Mouse (Mus musculus) thymus, postnatal 4 days (tissue): Measurements from ENCODE around the gene Aldh1b1.

ENCODE experiments used
- DNase-seq: peaks from one replicate; pipeline ENCODE4 v3.0.0; 2021

Aldh1b1 gene

DNA sequence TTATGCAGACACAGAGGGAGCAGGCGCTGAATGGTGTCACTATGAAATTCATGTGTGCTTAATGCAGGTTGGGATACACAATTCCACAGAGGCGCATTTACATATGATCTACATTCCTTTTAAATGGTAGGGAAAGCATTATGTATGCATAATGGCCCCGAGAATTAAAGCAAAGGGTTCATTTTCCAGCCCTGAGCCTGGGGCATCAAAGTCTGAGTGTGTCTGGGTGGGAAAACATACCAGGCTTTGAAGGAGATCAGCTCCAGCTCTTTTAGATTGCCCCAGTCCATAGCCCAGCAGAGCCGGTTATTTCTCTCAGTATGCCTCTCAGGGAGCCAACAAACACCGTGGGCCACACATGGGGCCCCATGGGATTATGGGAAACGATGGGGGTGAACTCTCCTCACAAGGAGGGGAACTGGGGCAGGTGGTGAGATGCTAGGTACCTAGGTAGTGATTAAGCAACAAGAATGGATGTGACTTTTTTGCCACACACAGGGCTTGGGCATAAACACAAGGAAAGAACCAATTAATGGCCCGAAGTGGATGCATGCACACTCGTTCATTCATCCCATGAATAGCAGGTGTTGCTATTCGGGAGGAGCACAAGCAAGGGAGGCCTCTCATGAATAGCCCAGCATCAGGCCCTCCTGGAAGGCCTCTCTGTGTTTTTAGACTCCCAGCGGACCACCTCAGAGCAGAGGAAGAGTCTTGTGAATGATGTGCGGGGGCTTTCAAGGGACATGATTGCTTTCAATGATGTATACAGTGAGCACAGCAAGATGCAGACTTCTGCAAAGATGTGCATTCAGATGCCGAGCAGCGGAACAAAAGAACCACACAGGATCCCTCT is 31.3 kb downstream of the Aldh1b1 start:
- DNase-seq = no peak

DNA sequence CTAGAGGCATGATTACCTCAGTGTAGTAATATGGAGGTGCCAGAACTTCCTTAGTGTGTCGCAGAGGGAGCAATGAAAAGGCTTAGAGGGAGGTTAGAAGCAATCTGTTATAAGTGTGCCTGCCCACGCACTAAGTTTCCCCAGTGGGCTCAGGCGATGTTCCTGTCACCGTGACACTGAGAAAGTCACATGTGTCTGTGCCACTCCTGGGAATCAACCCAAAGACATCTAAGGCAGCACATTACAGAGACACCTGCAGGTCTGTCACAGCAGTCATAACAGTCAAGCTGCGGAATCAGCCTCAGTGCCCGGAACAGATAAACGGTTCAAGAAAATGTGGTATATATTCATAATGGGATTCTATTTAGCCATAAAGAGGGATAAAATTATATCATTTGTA is 33.2 kb downstream of the Aldh1b1 start:
- DNase-seq = no peak

DNA sequence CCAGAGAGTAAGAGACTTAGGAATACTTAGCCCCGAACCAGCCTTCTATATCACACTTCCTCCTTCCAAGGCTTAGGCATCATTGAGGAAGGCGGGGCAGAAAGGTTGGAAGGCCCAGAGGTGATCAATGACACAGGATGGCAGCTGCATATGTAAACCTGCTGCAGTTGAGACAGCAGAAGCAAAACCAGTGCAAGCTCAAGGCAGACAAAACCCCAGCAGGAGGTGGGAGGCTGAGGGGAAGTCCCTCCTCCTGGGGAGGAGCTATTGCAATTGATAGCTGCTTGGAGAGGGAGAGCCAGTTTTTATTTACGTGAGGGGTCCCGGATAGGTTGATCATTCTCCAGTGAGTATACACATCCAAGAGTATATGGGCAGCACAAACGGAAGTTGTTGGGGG is 34.6 kb downstream of the Aldh1b1 start:
- DNase-seq = no peak

GRCm38 (mm10) chr4:45844355-45844754 is 45.5 kb downstream of the Aldh1b1 start:
- DNase-seq = peak; percentile 73

DNA sequence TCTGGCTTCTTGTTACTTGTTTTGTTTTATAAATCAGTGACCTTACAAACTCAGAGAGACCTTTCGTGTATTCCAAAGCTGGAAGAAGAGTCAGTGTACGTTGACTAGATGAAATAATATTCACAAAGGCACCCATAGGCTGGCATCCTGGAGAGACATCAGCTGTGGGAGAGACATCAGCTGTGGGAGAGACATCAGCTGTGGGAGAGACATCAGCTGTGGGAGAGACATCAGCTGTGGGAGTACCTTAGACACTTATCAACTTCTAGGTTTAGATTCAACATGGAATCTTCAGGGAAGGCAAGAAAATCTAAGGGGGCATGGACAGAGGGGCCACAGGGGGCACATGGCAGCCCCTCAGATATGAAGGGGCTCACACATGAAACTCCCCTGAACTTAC is 47.4 kb downstream of the Aldh1b1 start:
- no peak for DNase-seq

DNA sequence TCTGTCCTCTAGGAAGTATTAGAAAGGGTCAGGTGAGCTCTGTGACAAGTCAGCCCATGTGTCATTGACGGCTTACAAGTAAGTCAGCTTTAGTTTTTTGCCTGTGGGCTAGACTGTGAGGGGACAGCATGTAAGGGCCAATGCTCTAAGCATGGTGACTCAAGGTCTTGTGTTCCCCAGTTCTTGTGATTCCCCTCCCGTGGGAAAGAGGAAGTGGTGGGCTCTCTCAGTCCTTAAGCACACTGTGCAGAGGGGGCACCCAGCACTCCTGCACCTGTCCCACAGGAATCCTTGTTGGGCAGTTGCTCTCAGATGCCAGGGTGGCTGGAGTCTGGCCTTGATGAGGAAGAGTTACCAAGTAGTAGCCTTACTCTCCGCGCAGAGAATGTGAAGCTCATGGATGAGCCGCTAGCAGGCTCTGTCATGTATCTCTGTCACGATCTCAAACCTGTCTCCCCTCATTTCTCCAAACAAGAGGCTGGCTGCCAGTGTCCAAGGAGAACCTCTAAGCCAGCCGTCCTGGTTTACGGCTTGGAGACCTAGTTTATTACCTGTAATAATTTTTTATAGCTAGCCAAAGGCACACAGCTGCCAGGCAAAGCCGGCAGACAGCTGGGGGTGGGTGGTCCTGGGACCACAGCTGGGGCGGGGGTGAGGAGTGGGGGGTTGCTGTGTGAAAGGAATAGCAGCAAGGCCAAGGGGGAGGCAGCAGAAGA is 49.4 kb downstream of the Aldh1b1 start, which contains the start of gene Stra6l:
TSS of gene Stra6l (plus strand) at position 556 of the 716 bp plus-strand sequence.
- DNase-seq = no peak

DNA sequence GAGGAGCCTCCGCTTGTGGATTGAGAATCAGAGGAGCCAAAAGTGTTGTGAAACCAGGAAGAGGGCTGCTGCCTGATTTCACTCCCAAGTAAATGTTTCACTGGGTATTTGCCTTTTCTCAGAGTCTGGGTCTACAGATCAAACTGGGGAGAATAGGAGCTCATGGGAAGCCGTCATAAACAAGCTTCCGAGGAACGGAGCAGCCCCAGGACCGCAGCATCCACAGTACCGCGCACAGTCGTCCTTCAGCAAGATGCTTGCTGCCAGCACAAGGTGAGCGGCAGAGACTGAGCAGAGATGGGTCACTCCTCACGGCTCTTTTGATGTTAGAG is 50.0 kb downstream of the Aldh1b1 start:
- DNase-seq = no peak

- DNase-seq = no peak
Measured at GRCm38 (mm10) chr4:45849419-45849818, 50.6 kb downstream of the Aldh1b1 start.

DNA sequence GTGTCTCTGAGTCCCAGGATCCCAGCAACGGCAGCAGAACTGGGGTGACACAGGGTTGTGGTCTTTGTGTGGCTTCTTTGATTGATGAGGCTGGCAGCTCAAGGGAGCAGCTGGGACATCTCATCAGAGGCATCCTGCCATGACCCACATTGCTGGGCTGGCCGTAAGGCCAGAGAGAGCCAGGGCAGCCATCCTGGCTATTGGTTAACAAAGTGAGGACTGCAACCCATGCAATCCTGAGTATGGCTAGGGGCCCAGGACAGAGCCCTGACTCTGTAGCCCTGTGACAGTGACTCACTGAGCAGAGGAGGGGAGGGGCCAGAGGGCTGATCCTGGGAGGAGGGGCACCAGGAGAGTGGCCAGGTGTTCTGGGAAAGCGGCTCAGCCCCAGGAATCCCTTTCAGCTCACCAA is 52.8 kb downstream of the Aldh1b1 start:
- DNase-seq = no peak

DNA sequence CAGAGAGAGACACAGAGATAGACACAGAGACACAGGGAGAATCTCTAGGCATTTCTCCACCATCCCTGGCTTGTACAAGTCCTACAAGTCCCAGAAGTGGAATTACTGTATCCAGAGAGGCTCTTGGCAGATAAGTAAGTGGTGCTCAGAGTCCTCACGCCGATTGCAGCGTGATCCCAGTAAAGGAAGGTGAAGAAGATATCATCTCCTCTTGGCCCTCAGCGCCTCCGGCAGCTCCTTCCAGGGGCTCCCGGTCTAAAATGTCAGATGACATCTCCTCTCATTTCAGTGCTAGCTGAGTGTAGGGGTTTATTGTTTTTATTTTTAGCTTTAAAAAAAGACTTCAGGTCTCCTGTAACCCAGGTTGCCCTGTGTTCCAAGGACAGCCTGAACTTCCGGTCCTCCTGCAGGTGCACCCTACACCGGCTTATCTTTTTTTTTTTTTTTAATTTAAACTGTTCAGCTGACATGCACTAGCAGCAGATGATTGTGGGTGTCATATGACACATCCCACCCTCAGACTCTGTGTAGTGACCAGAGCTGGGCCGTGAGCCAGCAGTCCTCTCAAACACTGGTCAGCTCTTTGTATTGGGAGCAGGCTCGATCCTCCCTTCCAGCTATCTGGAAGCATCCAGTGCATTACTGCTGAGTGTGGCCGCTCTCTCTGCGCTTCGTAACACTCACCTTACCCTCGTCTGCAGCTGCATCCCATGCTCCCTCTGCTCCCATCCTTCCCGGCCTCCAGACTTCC is 54.8 kb downstream of the Aldh1b1 start:
- no peak for DNase-seq
